Mouse (Mus musculus) cortical plate, adult 2 months (tissue): ENCODE data around the gene Itpr2. TPM values are rescaled to one million over a fixed set of nuclear protein-coding genes. Genes with fewer than 3 reads are reported as not detected.

Experiments used
- H3K27ac ChIP-seq: fragments of 200-500 bp; 2 replicates; pipeline ENCODE4 v1.5.1; 2012; ENCODE audit warnings: low read length, control low read depth, inconsistent platforms; ENCODE audit not compliant: insufficient read depth
- H3K4me1 ChIP-seq: fragments of 200-500 bp; 2 replicates; pipeline ENCODE4 v1.6.1; 2011; ENCODE audit warnings: low read length; ENCODE audit not compliant: control insufficient read depth, insufficient read depth
- H3K4me3 ChIP-seq: fragments of 200-500 bp; 2 replicates; pipeline ENCODE4 v1.5.1; 2011; ENCODE audit warnings: mild to moderate bottlenecking, low read length, control low read depth; ENCODE audit not compliant: insufficient read depth
- CTCF ChIP-seq: fragments of 200-500 bp; IDR thresholded peaks from 2 replicates; pipeline ENCODE4 v1.5.1; 2011; ENCODE audit warnings: mild to moderate bottlenecking, control low read depth, low read length; ENCODE audit not compliant: insufficient read depth; ENCODE audit errors: extremely low read depth
- POLR2A ChIP-seq: fragments of 200-500 bp; IDR thresholded peaks from 2 replicates; pipeline ENCODE4 v1.6.1; 2011; ENCODE audit warnings: mild to moderate bottlenecking, low read length, control low read depth; ENCODE audit not compliant: insufficient read depth; ENCODE audit errors: extremely low read depth
- polyA plus RNA-seq: library from polyadenylated mRNA; depleted of rRNA; stranded (reverse); fragments of >200 nt; gene quantifications from 2 replicates; pipeline ENCODE4 v1.2.3, GENCODE M21; 2012; rRNA removed

Itpr2 gene
- polyA plus RNA-seq, 1 experiment = 8.5 TPM

GRCm38 (mm10) chr6:146079734-146080443 is 422.1 kb downstream of the Itpr2 start:
- no peak for TF ChIP-seq POLR2A
- no peak overlapping the region for H3K4me3 ChIP-seq
- H3K4me1 ChIP-seq = no peaks in the 10 kb centered on the region; the same call in 1 of the 2 replicates
- no peak overlapping the region for H3K27ac ChIP-seq

DNA sequence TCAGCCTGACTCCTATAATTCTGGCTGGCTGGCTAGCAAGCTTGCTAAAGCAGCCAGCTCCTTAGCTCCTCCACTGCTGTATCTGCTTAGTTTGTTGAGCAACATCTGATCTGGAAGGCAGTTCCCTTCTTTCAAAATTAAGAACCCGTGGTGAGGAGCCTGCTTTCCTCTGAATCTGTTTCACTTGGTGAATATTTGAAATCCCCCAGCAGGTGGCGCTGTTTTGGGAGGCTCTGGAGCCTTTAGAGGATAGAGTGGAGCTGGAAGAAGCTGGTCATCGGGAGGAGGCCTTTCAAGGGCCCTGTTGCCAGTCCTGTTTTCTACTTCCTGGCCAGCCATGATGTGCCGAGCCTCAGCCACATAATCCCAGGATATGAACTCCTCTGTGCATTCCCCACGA is 422.8 kb downstream of the Itpr2 start:
- H3K4me1 ChIP-seq = no peaks in the 10 kb centered on the region; the same call in 1 of the 2 replicates
- no peak overlapping the region for H3K4me3 ChIP-seq
- no peak for TF ChIP-seq POLR2A
- TF ChIP-seq CTCF = peak; percentile 55
- no peak overlapping the region for H3K27ac ChIP-seq

- TF ChIP-seq POLR2A (no peak), CTCF (no peak)
- H3K27ac ChIP-seq = no peak overlapping the region
- H3K4me3 ChIP-seq = no peak overlapping the region
- H3K4me1 ChIP-seq = no peaks in the 10 kb centered on the region; the same call in 1 of the 2 replicates
These were observed 423.9 kb downstream of the Itpr2 start for GRCm38 (mm10) chr6:146078136-146078535.

GRCm38 (mm10) chr6:146077124-146077889 is 424.7 kb downstream of the Itpr2 start:
- H3K4me3 ChIP-seq = no peak overlapping the region
- no peak overlapping the region for H3K27ac ChIP-seq
- no peaks in the 10 kb centered on the region; the same call in 1 of the 2 replicates for H3K4me1 ChIP-seq
- no peak for TF ChIP-seq POLR2A
- peak; percentile 19; the same call in 1 of the 2 replicates for TF ChIP-seq CTCF

DNA sequence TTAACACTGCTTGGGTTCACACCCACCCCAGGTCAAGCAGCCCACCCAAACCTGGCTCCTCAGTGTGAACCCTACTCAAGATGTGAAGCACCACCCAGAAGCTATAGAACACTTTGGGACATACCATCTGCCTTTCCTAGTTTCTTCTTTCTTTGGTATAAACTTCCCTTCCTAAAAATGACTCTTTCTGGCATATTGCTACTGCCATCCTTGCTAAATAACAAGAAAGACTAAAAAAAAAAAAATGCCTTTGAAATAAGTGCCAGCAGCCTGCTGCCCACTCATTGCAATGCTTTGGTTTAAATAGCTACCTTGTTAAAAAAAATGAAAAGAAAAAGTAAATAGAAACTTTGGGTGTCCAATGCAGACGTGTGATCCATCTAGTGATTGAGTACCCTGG is 429.2 kb downstream of the Itpr2 start:
- H3K4me1 ChIP-seq = no peaks in the 10 kb centered on the region
- H3K27ac ChIP-seq = no peak overlapping the region
- no peak for TF ChIP-seq POLR2A
- TF ChIP-seq CTCF = no peak
- no peak overlapping the region for H3K4me3 ChIP-seq

DNA sequence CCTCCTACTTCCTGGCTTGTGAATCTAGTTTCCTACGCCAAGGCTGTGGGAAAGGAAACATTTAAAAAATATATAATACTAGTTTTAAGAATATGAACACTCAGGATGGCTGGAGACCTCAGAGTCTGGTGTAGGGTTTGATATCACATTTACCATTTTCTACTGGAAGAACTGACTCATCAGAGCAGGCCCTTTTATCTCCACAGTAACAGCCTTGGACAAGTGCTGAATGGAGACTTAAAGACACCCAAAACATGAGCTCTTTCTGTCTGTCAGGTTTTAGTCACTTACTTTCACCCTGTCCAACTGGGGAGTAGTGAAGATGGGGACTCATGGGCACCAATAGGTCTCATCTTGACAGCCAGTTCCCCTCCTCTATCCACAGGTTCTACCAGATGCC is 430.1 kb downstream of the Itpr2 start:
- Histone ChIP-seq H3K4me3 (no peak overlapping the region), H3K4me1 (no peaks in the 10 kb centered on the region), H3K27ac (no peak overlapping the region)
- no peak for TF ChIP-seq POLR2A
- no peak for TF ChIP-seq CTCF

Other genes starting within 250 kb of the Itpr2 start
- 90.7 and 94.1 TPM in 2 replicates for gene Fgfr1op2, start 75.0 kb upstream of the Itpr2 start, polyA plus RNA-seq
- gene Ints13, start 75.6 kb upstream of the Itpr2 start, polyA plus RNA-seq = 79.8 and 89.3 TPM in 2 replicates
- gene Med21, start 140.3 kb upstream of the Itpr2 start, polyA plus RNA-seq = 70.6 and 73.0 TPM in 2 replicates
- 22.3 and 22.9 TPM in 2 replicates for gene Tm7sf3, start 140.6 kb upstream of the Itpr2 start, polyA plus RNA-seq
- 14.6 and 15.7 TPM in 2 replicates for gene Stk38l, start 222.8 kb upstream of the Itpr2 start, polyA plus RNA-seq